Mouse (Mus musculus) testis, postnatal 10 days (tissue): ENCODE results near the gene Myof.

Experiments
- DNase-seq: peaks from one replicate; pipeline ENCODE4 v3.0.0; 2021; ENCODE audit warnings: low spot score

Gene Myof

GRCm38 (mm10) chr19:38042261-38042722 is 1.1 kb downstream of the Myof start:
- DNase-seq, result peak; percentile 60

GRCm38 (mm10) chr19:38038267-38038666 is 5.1 kb downstream of the Myof start:
- DNase-seq, result no peak

- DNase-seq, result no peak
These were observed 7.6 kb downstream of the Myof start for GRCm38 (mm10) chr19:38035766-38036165.

GRCm38 (mm10) chr19:38034696-38035095 is 8.7 kb downstream of the Myof start:
- DNase-seq, result no peak

- no peak for DNase-seq
These were observed 9.7 kb downstream of the Myof start for GRCm38 (mm10) chr19:38033735-38034057.

GRCm38 (mm10) chr19:38032993-38033734 is 10.2 kb downstream of the Myof start:
- no peak for DNase-seq

- no peak for DNase-seq
These were observed 12.2 kb downstream of the Myof start for GRCm38 (mm10) chr19:38031144-38031543.

- DNase-seq, result peak; percentile 74
These were observed 12.7 kb downstream of the Myof start for GRCm38 (mm10) chr19:38030673-38031137.

- DNase-seq, result no peak
These were observed 13.5 kb downstream of the Myof start for GRCm38 (mm10) chr19:38029871-38030270.

- no peak for DNase-seq
These were observed 14.1 kb downstream of the Myof start for GRCm38 (mm10) chr19:38029292-38029691.

GRCm38 (mm10) chr19:38027881-38028521 is 15.4 kb downstream of the Myof start:
- no peak for DNase-seq

GRCm38 (mm10) chr19:38027389-38027788 is 16.0 kb downstream of the Myof start:
- DNase-seq, result no peak

GRCm38 (mm10) chr19:38026211-38026624 is 17.2 kb downstream of the Myof start:
- no peak for DNase-seq

GRCm38 (mm10) chr19:38025254-38026041 is 17.9 kb downstream of the Myof start:
- DNase-seq, result no peak

GRCm38 (mm10) chr19:38023603-38024002 is 19.8 kb downstream of the Myof start:
- no peak for DNase-seq

GRCm38 (mm10) chr19:38022710-38023109 is 20.7 kb downstream of the Myof start:
- no peak for DNase-seq

GRCm38 (mm10) chr19:38015873-38016254 is 27.5 kb downstream of the Myof start:
- DNase-seq, result no peak

GRCm38 (mm10) chr19:38015180-38015872 is 28.1 kb downstream of the Myof start:
- DNase-seq, result no peak

- no peak for DNase-seq
These were observed 28.9 kb downstream of the Myof start for GRCm38 (mm10) chr19:38014443-38014842.

- no peak for DNase-seq
These were observed 32.0 kb downstream of the Myof start for GRCm38 (mm10) chr19:38011379-38011778.

- DNase-seq, result no peak
These were observed 38.5 kb downstream of the Myof start for GRCm38 (mm10) chr19:38004809-38005380.
